ENCODE assay signal across 32 mouse cellular contexts in the genomic region with DNA sequence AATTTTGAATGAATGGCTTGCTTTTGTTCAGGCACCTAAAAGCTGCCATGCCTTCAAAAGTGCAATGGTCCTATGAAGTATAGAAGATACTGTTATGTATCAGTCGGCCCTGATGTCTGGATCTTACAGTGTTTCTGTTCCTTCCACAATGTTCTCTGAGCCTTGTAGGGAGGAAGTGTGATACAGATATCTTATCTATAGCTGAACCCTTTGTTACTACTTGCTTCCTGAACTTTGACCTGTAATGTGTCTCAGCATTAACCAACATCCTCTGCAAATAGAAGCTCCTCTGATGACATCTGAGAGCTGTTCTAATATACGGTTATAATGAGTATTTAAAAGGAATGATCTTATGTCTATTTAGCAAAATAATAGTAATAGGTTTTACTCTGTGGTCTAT. TPM values are rescaled to one million over a fixed set of nuclear protein-coding genes. Genes with fewer than 3 reads are reported as not detected.
DNase-seq lines count a peak whose midpoint lies in the region; ATAC-seq lines count a peak whose summit lies in the region.
"Had no signal": no experiment of that assay in that cellular context is flagged by ENCODE, and none has a peak within 500 bp of the region (broad histone marks: within the 10 kb centered on the region; RNA-seq: fewer than 3 reads in every experiment).

No protein-coding gene starts in this region.

- 0 out of 2 replicates have a peak, but pooled peaks cover 4% of the 10 kb centered on the region for H3K4me1 ChIP-seq in heart, embryonic 16.5 days (ENCODE audit: control insufficient read depth, insufficient read depth, low read length)
- peaks cover 3% of the 10 kb centered on the region; the same call in 1 of the 2 replicates for H3K4me1 ChIP-seq in intestine, embryonic 16.5 days (ENCODE audit: control insufficient read depth, insufficient read depth, low read length)
- no peaks in the 10 kb centered on the region for H3K4me1 ChIP-seq in hindbrain, embryonic 11.5 days (replicated peaks; ENCODE audit: control insufficient read depth, insufficient read depth, low read length)
- H3K4me1 ChIP-seq: forebrain, embryonic 12.5 days; limb, embryonic 13.5 days; liver, embryonic 13.5 days; midbrain, embryonic 10.5 days; midbrain, embryonic 15.5 days had no signal

- H3K27ac ChIP-seq in heart, embryonic 16.5 days (ENCODE audit: low read length), result no peak overlapping the region
- H3K27ac ChIP-seq in intestine, embryonic 16.5 days (ENCODE audit: low read length), result no peak overlapping the region
- H3K27ac ChIP-seq in hindbrain, embryonic 11.5 days (ENCODE audit: low read depth, low read length), result no peak overlapping the region
- H3K27ac ChIP-seq: forebrain, embryonic 12.5 days; heart, embryonic 10.5 days; hindbrain, embryonic 14.5 days; limb, embryonic 13.5 days; liver, embryonic 13.5 days; macrophage; midbrain, embryonic 10.5 days; midbrain, embryonic 15.5 days; stomach, postnatal 0 days had no signal

- WGBS in heart, embryonic 16.5 days, result 42% methylated on average over 2 of the region's 2 CpGs
- WGBS in intestine, embryonic 16.5 days, result 62% methylated on average over 2 of the region's 2 CpGs
- WGBS in hindbrain, embryonic 11.5 days, result 89% methylated on average over 2 of the region's 2 CpGs

- 0 out of 2 replicates have a peak, but pooled peaks have one; percentile 18 for ATAC-seq in heart, embryonic 16.5 days (replicated peaks; ENCODE audit: extremely low read depth, insufficient read depth, low FRiP score)
- ATAC-seq in activated CD4-positive, CD25-positive, alpha-beta regulatory T cell, adult 4 months, result peak; percentile 89
- ATAC-seq in intestine, embryonic 16.5 days, result peak; percentile 90
- no peak for ATAC-seq in hindbrain, embryonic 11.5 days (ENCODE audit: low FRiP score)
- ATAC-seq: forebrain, postnatal 0 days; midbrain, embryonic 15.5 days had no signal

- no peak overlapping the region for H3K4me3 ChIP-seq in heart, embryonic 16.5 days (ENCODE audit: low read length)
- no peak overlapping the region for H3K4me3 ChIP-seq in intestine, embryonic 16.5 days (ENCODE audit: low read length)
- no peak overlapping the region for H3K4me3 ChIP-seq in hindbrain, embryonic 11.5 days (ENCODE audit: low read depth, low read length)
- H3K4me3 ChIP-seq: erythroblast, embryonic 14.5 days; forebrain, embryonic 12.5 days; heart, embryonic 10.5 days; limb, embryonic 13.5 days; liver, embryonic 13.5 days; midbrain, embryonic 10.5 days; midbrain, embryonic 15.5 days had no signal

- H3K4me2 ChIP-seq in heart, embryonic 16.5 days (ENCODE audit: low read depth, low read length), result no peak overlapping the region
- no peak overlapping the region for H3K4me2 ChIP-seq in intestine, embryonic 16.5 days (ENCODE audit: low read depth, low read length)
- H3K4me2 ChIP-seq in hindbrain, embryonic 11.5 days (replicated peaks; ENCODE audit: low read depth, low read length), result no peak overlapping the region
- H3K4me2 ChIP-seq: forebrain, embryonic 12.5 days; hindbrain, embryonic 14.5 days; limb, embryonic 13.5 days; liver, embryonic 13.5 days; midbrain, embryonic 15.5 days had no signal

- DNase-seq in heart, adult 9 months (ENCODE audit: low spot score in 2 of 2), result no peak
- peak; percentile 20 for DNase-seq in yolk sac, embryonic 10.5 days (ENCODE audit: low spot score)
- no peak for DNase-seq in hindbrain, embryonic 11.5 days (ENCODE audit: low spot score)
- DNase-seq in urinary bladder, adult 2 months (ENCODE audit: low spot score), result no peak
- DNase-seq in retina, embryonic 14.5 days (ENCODE audit: low spot score), result no peak
- DNase-seq: adrenal gland, postnatal 14 days; cerebellum, adult 11 months; cerebellum, adult 9-11 months; forebrain, postnatal 0 days; gastrocnemius, postnatal 10 days; heart, postnatal 4 days; kidney, postnatal 14 days; layer of hippocampus, adult 9-11 months; liver, embryonic 13.5 days; lung, adult 18-20 months; lung, postnatal 10 days; right cerebral cortex, adult 18-20 months; thymus, adult 2 months; thymus, postnatal 4 days had no signal

- H3K27me3 ChIP-seq in heart, embryonic 16.5 days (ENCODE audit: control insufficient read depth, insufficient read depth, low read length), result no peaks in the 10 kb centered on the region
- H3K27me3 ChIP-seq in intestine, embryonic 16.5 days (replicated peaks; ENCODE audit: control insufficient read depth, insufficient read depth, low read length), result no peaks in the 10 kb centered on the region
- H3K27me3 ChIP-seq in hindbrain, embryonic 11.5 days (ENCODE audit: control insufficient read depth, insufficient read depth, low read length), result no peaks in the 10 kb centered on the region
- H3K27me3 ChIP-seq: CH12.LX; forebrain, embryonic 12.5 days; limb, embryonic 13.5 days; liver, embryonic 13.5 days; midbrain, embryonic 15.5 days had no signal

- H3K36me3 ChIP-seq in heart, embryonic 16.5 days (ENCODE audit: control insufficient read depth, insufficient read depth), result no peaks in the 10 kb centered on the region
- no peaks in the 10 kb centered on the region for H3K36me3 ChIP-seq in intestine, embryonic 16.5 days (ENCODE audit: control insufficient read depth, insufficient read depth, low read length)
- no peaks in the 10 kb centered on the region for H3K36me3 ChIP-seq in hindbrain, embryonic 11.5 days (ENCODE audit: control insufficient read depth, insufficient read depth, low read length)
- H3K36me3 ChIP-seq: forebrain, embryonic 12.5 days; heart, embryonic 10.5 days; limb, embryonic 13.5 days; liver, embryonic 13.5 days; midbrain, embryonic 10.5 days; midbrain, embryonic 15.5 days had no signal

- H3K9ac ChIP-seq in heart, embryonic 16.5 days (ENCODE audit: low read length), result no peak overlapping the region
- no peak overlapping the region for H3K9ac ChIP-seq in intestine, embryonic 16.5 days (ENCODE audit: low read depth, low read length)
- no peak overlapping the region for H3K9ac ChIP-seq in hindbrain, embryonic 11.5 days (ENCODE audit: low read depth, low read length)
- H3K9ac ChIP-seq: forebrain, embryonic 12.5 days; forebrain, postnatal 0 days; hindbrain, embryonic 14.5 days; limb, embryonic 13.5 days; liver, embryonic 13.5 days; midbrain, embryonic 15.5 days had no signal

- H3K9me3 ChIP-seq in heart, embryonic 16.5 days (replicated peaks; ENCODE audit: control insufficient read depth, low read length), result no peaks in the 10 kb centered on the region
- no peaks in the 10 kb centered on the region for H3K9me3 ChIP-seq in intestine, embryonic 16.5 days (ENCODE audit: control insufficient read depth, low read length)
- no peaks in the 10 kb centered on the region for H3K9me3 ChIP-seq in hindbrain, embryonic 11.5 days (ENCODE audit: control insufficient read depth, low read length)
- H3K9me3 ChIP-seq: forebrain, embryonic 12.5 days; heart, embryonic 10.5 days; limb, embryonic 13.5 days; liver, embryonic 13.5 days; midbrain, embryonic 10.5 days; midbrain, embryonic 15.5 days had no signal

RNA-seq across cellular contexts. Expression of a gene that starts 15.4 kb away (rescaled TPM):
- 65.3 and 72.3 TPM in 2 replicates for polyA plus RNA-seq in heart, embryonic 16.5 days (2015; fragmentation: Nextera tagmentation; extraction: Ambion mirVana)
- 100 to 1,000 TPM; 175 to 254 TPM for polyA plus RNA-seq in activated CD4-positive, CD25-positive, alpha-beta regulatory T cell, adult 4 months (2017; shearing (Covaris generic))
- 151 and 157 TPM in 2 replicates for polyA plus RNA-seq in intestine, embryonic 16.5 days (2015; fragmentation: Nextera tagmentation; extraction: Ambion mirVana)
- polyA plus RNA-seq in hindbrain, embryonic 11.5 days (2014; fragmentation: Nextera tagmentation; extraction: Ambion mirVana), result 207 and 229 TPM in 2 replicates
- 111 and 116 TPM in 2 replicates for polyA plus RNA-seq in urinary bladder, adult 2 months (2012; rRNA removed)
